Mouse (Mus musculus) cerebellum, adult 18-20 months (tissue): ENCODE measurements around the gene Nrf1.

ENCODE experiments used
- DNase-seq, 2 experiments: peaks; one replicate each; pipeline ENCODE4 v3.0.0; 2021

Gene Nrf1

DNA sequence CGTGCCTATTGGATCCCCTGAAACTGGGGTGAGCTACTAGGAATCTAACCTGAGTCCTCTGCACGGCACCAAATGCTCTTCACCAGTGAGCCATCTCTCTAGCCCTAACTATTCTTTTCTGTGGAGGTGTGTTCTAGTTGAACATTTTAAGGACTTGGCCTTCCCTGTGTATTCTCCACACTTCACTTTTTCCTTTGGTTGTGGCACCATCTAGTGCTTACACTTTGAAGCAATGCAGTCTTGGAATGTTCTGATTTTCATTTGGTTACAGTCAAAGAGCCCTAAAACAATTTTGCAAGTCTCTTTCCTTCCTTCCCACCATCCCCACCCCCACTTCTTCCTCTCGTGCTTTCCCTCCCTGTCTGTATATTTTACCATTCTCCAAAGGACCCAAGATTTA lies 33.6 kb downstream of the Nrf1 start:
- peak; percentile 38 to 43 for DNase-seq

DNA sequence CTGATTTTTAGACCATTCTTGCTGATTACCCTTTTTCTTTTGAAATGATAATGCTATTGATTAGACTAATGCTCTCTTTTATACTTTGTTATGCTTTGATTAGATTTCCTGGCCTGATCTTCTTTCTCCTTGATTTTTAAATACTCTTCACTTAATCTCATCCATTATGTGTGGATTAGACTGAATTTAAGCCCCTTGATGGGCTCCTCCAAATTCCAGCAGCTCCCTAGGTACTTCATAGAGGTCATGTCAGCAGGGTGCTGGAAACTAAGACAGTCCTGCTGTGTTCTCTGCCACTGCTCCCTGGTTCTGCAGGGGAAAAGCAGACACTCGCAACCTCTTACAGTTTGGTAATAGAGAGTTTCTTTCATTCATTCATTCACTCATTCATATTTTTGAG lies 35.5 kb downstream of the Nrf1 start:
- DNase-seq: no peak

DNA sequence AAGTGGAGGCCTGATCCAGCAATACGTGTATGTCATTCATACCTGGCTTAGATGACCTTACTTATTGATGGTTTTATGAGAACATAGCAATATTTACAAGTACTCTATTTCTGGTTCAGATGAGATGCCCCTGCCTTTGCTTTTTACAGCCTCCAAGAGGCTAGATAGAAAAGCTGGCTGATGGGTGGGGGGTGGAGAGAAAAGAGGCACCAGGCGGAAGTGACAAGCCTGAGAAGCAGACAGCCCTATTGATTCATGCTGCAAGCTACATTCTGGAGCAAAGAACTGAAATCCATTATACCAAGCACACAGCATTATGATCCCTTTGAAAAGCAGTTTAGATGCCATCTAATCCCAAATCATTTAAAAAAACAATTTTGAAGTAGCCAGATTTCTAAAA lies 37.6 kb downstream of the Nrf1 start:
- DNase-seq: no peak

DNA sequence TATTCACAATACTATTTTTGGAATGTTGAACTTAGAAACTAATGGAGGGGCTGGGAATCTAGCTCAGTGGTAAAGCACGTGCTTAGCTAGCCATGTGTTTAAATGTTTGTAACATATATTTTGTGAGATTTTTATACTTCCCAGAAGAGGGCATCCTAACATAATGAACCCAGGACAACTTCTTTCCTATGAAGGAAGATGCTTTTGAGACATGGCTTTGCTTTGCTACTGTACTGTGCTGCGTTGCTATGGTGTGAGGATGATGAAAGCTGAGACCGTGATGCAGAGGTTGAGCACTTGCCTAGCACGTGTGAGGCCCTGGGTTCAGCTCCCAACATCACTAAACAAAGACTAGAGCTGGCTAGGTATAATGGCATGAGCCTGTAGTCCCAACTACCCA lies 43.4 kb downstream of the Nrf1 start:
- no peak for DNase-seq

DNA sequence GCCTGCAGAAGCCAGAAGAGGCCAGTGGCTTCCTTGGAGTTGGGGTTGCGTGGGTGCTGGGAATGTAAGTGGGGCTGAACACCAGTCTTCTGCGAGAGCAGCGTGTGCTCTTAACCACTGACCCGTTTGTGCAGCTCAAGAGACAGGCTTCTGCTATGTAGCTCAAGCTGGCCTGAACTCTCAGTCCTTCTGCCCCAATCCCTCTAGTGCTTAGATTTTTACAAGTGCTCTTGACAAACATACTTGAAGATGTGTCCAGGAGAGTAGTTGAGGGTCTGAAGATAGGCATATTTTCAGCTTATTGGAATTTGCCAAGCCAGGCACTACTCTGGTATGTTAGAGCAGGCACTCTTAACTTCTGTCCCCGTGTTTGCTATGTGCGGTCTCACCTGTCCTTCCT lies 45.0 kb downstream of the Nrf1 start:
- no peak for DNase-seq

DNA sequence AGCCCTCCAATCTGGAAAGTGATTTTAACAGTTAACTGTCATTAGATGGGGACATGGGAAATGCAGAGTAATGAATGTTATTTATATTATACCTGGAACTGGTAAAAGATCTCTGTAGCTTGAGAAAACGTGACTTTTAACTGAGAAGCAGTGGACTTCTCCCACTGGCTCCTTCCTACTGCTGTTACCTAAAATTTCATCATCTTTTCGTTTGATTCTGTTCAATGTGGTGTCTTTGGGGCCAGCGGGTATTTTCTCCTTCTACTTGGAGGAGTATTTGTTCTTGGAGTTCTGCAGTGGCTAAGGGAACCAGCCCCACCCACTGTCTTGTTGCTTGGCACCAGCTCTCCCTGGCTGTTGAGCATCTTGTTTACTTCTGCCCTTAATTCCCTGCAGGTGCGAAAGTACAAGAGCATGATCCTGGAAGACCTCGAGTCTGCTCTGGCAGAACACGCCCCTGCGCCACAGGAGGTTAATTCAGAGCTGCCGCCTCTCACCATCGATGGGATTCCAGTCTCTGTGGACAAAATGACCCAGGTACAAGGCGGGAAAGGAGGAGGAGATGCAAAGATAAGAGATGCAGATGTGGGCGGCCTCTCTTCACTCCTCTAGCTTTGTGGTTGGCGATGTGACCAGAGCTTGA lies 54.1 kb downstream of the Nrf1 start:
- DNase-seq: no peak

DNA sequence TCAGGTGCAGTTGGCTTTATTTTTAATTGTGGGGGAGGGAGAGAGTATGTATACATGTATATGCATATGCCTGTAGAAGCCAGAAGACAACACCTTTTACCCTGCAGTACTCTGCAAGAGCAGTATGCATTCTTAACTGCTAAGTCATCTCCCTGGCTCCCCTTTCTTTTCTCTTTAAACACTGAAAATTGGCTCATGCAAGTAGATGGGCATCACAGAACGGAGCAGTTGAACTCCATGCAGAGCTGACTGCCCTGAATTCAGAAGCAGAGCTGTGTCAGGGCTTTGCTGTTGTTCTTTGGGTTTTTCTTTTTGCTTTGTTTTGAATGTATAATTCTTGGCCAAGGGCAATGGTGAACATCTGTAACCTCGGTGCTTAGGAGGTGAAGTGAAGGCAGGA lies 58.3 kb downstream of the Nrf1 start:
- no peak for DNase-seq

DNA sequence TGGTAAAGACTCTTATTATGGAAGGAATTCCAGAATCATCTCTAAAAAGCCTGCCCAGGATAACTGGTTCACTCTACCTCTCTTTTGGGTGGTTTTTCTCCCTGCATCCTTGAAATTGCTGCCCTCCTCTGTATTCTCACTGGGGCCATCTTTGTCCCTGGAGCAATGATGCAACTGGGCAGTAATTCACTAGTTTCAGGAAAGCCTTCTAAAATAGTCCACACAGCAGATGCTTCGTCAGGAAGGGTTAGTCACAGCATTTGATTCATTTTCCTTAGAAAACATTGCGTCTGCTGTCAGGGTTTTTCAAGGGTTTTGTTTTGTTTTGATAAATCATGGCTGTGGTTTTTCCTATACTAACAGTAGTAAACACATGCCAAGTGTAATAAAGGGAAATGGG lies 59.7 kb downstream of the Nrf1 start:
- no peak for DNase-seq

DNA sequence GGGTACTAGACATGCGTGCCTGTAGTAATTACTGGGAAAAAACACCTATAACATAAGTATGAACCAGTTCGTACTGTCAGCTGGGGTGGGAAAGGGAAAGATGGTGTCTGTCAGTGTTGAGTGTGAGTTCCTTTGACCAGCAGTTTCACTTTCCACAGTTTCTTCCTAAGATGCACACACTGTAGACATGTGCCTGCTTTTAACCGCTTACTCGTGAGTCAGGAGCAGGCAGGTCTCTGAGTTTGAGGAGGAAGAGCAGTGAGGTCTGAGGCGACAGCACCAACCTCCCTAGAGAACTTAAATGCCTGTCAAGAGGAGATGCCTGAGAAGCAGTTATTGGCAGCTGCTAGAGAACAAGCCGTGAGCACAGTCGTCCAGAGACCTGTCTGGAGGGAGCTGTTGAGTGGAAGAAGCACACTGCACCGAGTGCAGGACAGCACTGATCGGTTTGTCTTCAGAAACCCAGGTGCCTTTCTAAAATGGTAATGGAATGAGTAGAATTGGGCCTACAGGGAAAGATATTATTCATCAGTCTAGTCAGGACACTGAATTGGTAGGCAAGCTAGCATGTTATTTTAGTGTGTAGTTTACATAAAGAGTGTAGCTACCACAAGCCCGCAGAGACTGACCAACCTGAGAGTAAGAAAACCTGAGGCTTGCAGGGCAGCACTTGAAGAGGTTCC lies 62.2 kb downstream of the Nrf1 start:
- DNase-seq: no peak

DNA sequence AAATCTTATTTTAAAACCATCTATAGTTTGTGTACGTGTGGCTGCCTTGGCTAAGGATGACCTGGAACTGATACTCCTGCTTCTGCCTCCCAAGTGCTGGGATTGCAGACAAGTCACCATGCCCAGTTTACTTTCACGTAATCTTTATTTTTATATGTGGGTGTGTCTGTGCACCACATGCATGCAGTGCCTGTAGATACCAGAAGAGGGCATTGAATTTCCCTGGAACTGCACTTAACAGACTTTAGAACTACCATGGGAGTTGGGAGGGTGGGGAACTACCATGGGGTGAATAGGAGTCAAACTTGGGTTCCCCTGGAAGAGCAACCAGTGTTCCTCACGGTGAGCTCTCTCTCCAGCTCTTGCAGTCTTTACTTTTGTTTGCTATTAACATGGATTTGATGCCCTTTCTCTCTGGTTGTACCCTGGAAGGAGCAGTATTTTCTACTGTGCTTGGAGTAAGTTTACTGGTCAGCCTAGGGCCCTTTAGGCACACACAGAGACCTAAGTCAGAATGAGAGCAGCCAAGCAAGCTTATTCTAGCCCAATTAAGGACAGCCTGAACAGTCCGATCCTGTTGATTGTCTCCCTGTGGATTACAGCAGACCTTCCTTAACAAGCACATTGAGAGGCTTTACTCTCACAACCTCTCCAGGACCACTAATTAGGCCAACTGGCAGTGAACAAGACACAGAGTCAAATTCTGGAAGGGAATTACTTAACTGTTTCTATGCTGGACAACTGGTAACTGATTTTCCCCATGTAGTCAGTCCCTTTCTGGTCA lies 64.8 kb downstream of the Nrf1 start:
- no peak for DNase-seq

DNA sequence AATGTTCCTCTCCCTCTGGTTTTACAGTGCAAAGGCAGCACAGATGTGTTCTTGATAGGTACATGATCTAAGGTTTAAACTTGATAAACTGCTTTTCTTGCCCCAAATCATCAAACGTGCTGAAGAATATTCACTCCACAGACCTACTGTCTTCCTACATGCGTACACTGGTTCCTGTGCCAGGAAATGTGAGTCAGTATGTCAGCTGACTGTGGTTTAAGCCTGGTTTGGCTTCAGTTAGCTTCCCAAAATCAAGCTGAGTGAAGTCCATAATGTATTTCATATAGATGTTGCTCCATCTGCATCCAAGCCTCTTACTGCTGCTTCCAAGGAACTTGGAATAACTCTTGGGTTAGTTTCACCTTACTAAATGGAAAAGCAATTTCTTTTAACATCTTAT lies 66.3 kb downstream of the Nrf1 start:
- no peak for DNase-seq

DNA sequence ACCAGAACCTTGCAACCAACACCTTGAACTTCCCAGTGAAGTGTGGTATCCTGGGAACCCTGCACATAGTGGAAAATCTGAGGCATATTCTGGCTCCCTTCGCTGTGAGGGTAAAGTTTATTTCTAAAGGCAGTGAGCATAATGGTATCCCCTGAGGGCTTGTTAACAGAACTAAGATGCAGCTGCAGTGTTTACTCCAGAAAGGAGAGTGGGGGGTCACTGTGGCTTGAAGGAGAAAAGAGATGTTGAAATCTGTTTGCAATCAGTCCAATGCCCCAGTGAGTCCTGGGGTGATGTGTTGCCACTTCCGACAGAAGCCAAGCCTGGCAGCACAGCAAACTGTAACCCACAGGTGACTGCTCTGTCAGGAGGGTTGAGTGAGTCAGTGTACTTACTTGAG lies 73.4 kb downstream of the Nrf1 start:
- DNase-seq: no peak

DNA sequence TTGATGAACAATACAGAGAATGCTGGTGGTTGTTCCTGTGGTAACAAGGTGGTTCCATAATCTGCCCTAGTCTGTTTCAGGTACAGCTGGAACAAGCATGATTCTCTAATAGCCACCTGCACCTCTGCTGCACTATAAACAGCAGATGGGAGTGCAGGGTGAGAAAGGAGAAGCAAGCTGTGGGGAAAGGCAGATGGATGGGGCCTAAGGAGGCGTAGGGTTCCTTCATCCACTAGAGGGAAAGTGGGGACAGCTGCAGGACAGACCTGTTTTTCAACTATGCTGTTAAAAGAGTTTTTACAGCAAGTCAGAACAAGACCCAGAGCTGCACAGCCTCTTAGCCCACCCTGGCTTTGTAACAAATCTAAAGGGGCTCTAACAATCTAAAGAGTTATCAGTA lies 73.8 kb downstream of the Nrf1 start:
- DNase-seq: no peak

DNA sequence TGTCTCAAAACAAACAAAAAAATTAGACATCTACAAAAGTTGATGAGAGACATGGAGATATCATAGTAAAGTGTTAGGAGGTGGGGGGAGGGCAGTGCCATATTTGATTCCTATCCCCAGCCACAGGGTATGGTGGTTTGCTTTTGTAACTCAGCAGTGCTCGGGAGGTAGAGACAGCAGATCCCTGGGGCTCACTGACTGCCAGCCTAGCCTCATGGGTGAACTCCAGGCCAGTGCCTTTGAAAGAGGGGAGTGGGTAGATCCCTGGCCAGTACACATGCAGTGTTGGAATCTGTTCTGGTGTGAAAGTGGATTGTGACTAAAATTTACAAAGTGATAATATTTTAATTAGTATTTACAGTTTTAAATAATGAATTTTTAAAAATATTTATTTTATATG lies 75.6 kb downstream of the Nrf1 start:
- DNase-seq: no peak

DNA sequence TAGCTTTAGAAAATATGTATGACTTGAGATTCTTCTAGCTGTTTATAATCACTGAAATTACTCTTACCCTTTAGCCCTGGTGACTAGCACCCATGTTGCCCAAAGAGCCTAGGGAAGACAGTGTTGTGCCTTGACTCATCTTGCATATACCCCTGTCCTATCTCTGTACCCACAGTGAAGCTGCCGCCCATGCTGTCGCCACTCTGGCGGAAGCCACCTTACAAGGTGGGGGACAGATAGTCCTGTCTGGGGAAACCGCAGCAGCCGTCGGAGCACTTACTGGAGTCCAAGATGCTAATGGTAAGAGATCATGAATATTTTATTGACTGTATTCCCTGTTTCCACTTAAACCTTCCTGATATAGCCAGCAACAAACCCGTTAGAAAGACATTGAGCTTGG lies 78.3 kb downstream of the Nrf1 start:
- DNase-seq: no peak

DNA sequence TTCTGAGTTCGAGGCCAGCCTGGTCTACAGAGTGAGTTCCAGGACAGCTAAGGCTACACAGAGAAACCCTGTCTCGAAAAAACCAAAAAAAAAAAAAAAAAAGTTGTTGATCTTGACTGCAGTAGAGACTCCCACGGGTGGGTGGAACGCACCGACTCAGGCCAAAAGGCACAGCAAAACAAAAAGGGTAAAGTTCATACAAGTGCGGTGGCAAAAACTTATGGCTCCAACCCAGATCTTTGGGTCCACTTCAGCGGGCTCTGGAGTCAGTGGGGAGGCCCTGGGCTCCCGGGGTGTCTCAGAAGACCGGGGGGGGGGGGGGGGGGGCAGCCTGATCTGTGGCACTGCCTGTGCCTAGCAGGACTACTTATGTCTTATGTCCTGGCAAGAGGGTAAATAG lies 79.0 kb downstream of the Nrf1 start:
- no peak for DNase-seq

DNA sequence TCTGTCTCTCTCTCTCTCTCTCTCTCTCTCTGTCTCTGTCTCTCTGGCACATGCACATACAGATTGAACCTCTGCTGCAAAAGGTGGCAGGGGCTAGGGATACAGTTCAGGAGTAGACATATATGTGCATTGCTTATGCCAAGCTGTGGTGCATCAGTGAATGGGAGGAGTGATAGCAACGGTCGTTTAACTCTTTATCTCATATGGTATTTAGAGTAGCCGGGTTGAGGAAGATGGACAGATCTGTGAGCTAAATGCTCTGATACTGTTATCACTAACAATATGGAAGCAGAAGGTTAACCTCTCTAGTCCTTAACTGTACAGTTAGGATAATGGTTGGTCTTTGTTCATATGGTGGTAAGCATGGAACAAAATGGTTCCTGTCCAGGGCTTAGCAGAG lies 84.6 kb downstream of the Nrf1 start:
- no peak for DNase-seq

DNA sequence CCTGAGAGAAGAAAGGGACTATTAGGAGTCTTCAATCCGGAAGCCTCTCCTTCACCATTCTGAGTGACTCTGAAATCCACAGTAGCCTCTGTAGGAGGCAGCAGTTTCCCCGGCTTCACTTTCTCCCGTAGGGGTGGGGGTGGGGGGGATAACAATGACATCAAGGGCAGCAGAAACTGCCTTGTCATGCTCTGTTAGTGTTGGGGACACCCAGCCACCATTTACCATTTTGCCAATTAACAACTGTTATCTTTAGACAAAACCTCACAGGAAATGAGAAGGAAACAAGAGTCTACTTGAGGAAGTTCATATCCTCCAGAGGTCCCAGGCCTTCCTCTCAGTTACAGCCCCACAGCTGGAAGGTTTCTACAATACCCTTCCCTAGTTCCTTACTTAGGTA lies 87.8 kb downstream of the Nrf1 start:
- no peak for DNase-seq

DNA sequence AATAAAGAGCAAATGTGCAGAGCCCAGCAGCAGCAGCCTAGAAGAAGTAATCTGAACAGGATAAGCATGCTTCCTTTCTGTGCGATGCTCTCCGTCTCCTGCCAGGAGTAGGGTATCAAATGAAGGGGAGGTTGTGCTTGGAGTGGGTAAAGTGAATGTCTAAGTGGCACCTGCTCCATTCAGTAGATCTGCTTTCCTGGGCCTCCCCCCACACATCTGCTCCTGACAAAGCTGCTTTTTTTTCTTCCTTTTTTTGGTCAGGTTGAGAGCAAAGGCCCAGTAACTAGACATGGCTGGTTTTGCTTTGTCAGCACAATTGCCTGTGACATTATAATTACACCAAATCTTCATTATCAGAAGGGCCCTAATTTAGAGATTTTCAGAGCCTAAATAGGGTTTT lies 89.4 kb downstream of the Nrf1 start:
- no peak for DNase-seq

DNA sequence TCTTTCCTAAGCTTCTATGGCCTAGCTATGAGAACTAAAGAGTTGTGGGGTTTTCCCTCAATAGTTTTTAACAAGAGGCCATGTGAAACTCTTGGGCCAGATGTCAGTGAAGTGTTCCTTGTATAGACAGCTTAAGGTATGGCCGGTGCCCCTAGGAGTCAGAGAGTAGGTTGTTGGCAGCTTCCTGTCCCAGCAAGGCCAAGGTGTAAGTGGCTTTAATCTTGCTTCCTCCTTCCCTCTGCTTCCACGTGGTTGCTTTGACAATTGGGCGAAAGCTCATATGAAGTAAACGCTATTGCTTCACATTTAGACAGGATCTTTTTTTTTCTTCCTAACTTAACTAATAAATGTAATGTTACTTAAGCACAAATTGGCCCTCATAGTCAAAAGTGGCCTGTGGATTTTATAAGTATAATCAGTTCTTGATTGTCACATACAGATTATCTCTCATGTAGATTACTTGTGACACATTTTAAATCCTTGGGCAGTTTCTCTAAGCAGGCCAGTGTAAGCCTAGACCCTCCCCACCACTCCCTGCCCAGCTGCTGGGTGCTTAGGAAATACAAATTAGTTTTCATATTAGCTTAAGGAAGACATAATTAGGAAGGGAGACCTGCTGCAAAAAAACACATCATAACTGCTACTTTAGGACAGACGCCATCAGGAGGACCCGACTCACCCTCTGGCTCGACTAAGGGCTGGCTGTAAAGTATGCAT lies 91.7 kb downstream of the Nrf1 start:
- DNase-seq: no peak

DNA sequence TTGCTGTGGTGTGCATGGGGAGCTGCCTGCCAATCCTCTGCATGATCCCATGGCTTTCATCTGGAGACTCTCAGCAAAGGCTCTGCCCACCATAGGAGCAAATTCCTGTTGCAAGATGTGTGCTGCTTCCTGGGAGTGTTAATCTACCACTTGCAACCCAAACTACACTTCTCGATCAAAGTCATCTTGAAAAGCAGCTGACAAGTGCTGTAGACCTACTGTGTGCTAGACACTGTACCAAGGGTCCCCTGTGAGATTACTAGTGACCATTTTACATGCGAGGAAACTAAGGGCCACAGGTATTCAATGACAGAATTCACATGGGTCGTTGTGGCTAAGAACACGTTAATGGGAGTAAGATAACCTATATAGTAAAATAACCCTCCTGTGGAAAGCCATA lies 95.5 kb downstream of the Nrf1 start:
- DNase-seq: no peak

DNA sequence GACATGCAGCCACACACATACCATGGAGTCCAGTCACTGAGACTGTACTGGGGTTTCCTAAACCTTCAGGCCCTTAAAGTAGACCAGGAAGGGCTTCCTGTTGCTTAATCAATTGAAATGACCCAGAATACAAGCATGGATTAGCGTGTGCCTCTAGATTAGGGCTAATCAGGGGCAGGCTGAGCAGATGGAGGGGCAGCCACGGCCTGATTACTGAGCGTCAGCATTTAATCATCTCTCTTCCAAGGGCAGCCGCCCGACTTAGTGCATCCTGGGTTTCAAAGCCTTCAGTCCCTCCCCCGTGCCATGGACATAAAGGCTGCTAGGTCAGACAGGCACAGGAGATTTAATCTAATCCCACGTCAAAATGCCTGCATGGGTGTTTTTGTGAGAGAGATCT lies 99.3 kb downstream of the Nrf1 start:
- DNase-seq: no peak

DNA sequence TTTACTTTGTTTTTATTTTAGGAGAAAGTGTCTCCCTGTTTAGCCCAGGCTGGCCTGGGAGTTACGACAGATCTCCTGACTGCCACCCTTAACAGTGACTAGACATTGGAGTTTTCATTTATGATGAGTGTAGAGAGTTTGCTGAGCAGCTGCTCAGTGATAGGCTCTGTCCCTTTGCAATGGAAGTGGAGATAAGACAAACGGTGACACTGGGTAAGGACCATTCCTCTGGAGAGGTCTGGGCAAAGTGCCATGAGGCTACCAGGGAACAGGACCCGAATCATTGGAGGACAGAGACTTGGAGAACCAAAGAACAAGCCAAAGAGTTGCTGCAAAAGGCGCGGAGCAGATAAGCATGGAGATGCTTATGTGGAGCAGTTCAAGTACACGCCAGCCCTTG lies 100.0 kb downstream of the Nrf1 start:
- DNase-seq: no peak

DNA sequence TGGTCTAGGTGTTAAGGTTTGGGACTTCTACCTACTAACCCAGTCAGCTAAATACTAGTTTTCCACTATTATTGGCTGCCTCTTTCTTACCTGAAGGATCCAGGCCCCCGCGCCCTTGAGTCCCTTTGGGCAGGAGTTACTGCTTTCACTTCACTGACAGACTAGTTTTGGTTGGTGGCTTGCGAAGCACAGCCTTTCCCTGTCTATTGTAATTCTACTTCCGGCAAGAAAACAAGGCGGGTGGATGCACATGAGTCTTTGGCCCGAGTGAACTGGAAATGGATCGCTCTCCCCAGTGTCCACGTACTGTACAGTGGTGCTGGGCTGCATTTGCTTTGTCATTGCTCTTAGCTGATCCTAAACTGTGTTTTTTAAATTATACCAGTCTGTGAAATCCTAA lies 102.7 kb downstream of the Nrf1 start:
- DNase-seq: no peak
